Mouse (Mus musculus) olfactory bulb, adult 2 months (tissue): Measurements from ENCODE around the gene Oxct1.

ENCODE experiments used
- CTCF ChIP-seq: fragments of 200-500 bp; IDR thresholded peaks from 2 replicates; pipeline ENCODE4 v1.5.1; 2012; ENCODE audit warnings: low read depth, mild to moderate bottlenecking, low read length, moderate library complexity; ENCODE audit not compliant: insufficient read depth
- POLR2A ChIP-seq: fragments of 200-500 bp; IDR thresholded peaks from 2 replicates; pipeline ENCODE4 v1.6.1; 2012; ENCODE audit warnings: mild to moderate bottlenecking, low read depth, low read length, moderate library complexity; ENCODE audit not compliant: insufficient read depth

DNA sequence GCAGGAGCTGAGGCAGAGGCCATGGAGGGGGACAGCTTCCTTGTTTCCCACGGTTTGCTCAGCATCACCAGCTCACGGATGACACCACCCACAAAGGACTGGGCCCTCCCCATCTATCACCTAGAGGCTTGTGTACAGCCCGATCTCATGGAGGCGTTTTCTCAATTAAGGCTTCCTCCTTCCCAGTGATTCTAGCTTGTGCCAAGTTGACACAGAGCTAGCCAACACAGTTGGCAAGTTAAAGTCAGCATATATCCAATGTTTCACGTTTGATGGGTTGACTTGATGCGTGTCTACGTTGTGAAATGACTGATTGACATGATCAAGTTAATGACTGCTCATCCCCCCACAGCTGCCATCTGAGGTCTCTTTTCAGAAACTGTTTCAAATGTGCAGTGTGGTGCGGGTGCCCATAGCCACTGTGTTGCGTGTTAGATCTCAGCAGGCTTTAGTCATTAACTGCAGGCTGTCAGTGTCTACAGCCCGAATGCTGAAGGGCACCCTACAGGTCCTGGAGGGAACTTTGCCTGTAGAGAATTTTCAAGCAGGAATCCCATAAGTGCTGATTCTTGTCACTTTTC is 74.2 kb downstream of the Oxct1 start:
- no peak for TF ChIP-seq POLR2A
- TF ChIP-seq CTCF: no peak
